ENCODE assay signal across 22 mouse cellular contexts in genomic region chr9:95762228-95762627, GRCm38 (mm10).
"Had no signal": no experiment of that assay in that cellular context is flagged by ENCODE, and none has a peak within 500 bp of the region (broad histone marks: within the 10 kb centered on the region; RNA-seq: fewer than 3 reads in every experiment).

No protein-coding gene starts in this region.

- H3K36me3 ChIP-seq: heart, embryonic 13.5 days; heart, embryonic 15.5 days; hindbrain, embryonic 13.5 days; hindbrain, embryonic 15.5 days; intestine, embryonic 15.5 days; limb, embryonic 13.5 days; limb, embryonic 15.5 days; liver, embryonic 12.5 days had no signal

- H3K9me3 ChIP-seq: heart, embryonic 13.5 days; heart, embryonic 15.5 days; hindbrain, embryonic 13.5 days; hindbrain, embryonic 15.5 days; intestine, embryonic 15.5 days; limb, embryonic 13.5 days; limb, embryonic 15.5 days; liver, embryonic 12.5 days had no signal

- H3K4me2 ChIP-seq: heart, embryonic 11.5 days; heart, embryonic 13.5 days; heart, embryonic 15.5 days; hindbrain, embryonic 13.5 days; hindbrain, embryonic 15.5 days; intestine, embryonic 15.5 days; limb, embryonic 13.5 days; limb, embryonic 15.5 days; liver, embryonic 12.5 days had no signal

- DNase-seq: gastrocnemius, adult 2 months; gastrocnemius, postnatal 10 days; gastrocnemius, postnatal 25 days; heart, adult 2 months; heart, postnatal 14 days; heart, postnatal 36 days; kidney, adult 11 months; kidney, postnatal 10 days; layer of hippocampus, adult 9-11 months; layer of hippocampus, postnatal 36 days; left cerebral cortex, postnatal 4 days had no signal

- H3K9ac ChIP-seq: heart, embryonic 13.5 days; heart, embryonic 15.5 days; hindbrain, embryonic 13.5 days; hindbrain, embryonic 15.5 days; intestine, embryonic 15.5 days; limb, embryonic 13.5 days; limb, embryonic 15.5 days; liver, embryonic 12.5 days; liver, embryonic 14.5 days had no signal

- ATAC-seq: hindbrain, postnatal 0 days; intestine, embryonic 15.5 days; liver, embryonic 12.5 days had no signal

- H3K4me3 ChIP-seq: gastrocnemius, adult 2 months; heart, adult 2 months; heart, embryonic 13.5 days; heart, embryonic 15.5 days; hindbrain, embryonic 13.5 days; hindbrain, embryonic 15.5 days; intestine, embryonic 15.5 days; limb, embryonic 13.5 days; limb, embryonic 15.5 days; liver, embryonic 12.5 days had no signal

- H3K27ac ChIP-seq: gastrocnemius, adult 2 months; heart, adult 2 months; heart, embryonic 13.5 days; heart, embryonic 15.5 days; hindbrain, embryonic 13.5 days; hindbrain, embryonic 15.5 days; hindbrain, postnatal 0 days; intestine, embryonic 15.5 days; limb, embryonic 13.5 days; limb, embryonic 15.5 days; liver, embryonic 12.5 days; liver, embryonic 14.5 days had no signal

- H3K4me1 ChIP-seq: heart, embryonic 13.5 days; heart, embryonic 15.5 days; hindbrain, embryonic 13.5 days; hindbrain, embryonic 15.5 days; intestine, embryonic 15.5 days; limb, embryonic 13.5 days; limb, embryonic 15.5 days; liver, embryonic 12.5 days had no signal

- H3K27me3 ChIP-seq: heart, embryonic 13.5 days; heart, embryonic 15.5 days; hindbrain, embryonic 13.5 days; hindbrain, embryonic 15.5 days; intestine, embryonic 15.5 days; limb, embryonic 13.5 days; limb, embryonic 15.5 days; liver, embryonic 12.5 days had no signal
